Mouse (Mus musculus) small intestine, adult 2 months (tissue): Measurements from ENCODE around the gene Lin28a.
A peak's percentile ranks its signal among the peaks of the same experiment; 100 is the strongest.

Source experiments
- CTCF ChIP-seq: fragments of 200-500 bp; IDR thresholded peaks from 2 replicates; pipeline ENCODE4 v1.5.1; 2012; ENCODE audit warnings: low read depth, mild to moderate bottlenecking, control low read depth, inconsistent platforms, low read length, moderate library complexity, mixed read lengths; ENCODE audit not compliant: insufficient replicate concordance, insufficient read length; ENCODE audit errors: extremely low read depth
- POLR2A ChIP-seq: fragments of 200-500 bp; IDR thresholded peaks from 2 replicates; pipeline ENCODE4 v1.6.1; 2012; ENCODE audit warnings: low read depth, mild to moderate bottlenecking, control low read depth, inconsistent platforms, low read length, moderate library complexity

DNA sequence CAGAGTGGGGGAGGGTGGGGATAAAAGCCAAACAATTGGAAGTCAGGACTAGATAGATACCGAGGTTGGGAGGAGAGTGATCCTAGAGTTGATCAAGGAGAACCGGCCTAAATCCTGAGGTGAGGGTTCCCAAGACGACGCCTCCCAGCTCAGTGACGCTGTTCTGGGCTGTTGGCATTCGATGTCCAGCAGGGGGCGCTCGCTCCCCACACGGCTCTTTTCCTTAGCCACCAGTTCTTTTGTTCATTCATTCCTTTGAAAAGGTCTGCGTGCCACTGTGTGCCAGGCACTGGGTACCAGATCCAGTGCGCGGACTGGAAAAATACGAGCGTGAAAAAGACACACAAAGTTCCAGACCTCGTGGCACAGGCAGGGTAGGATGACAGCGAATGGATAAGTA lies 17.3 kb upstream of the Lin28a start:
- TF ChIP-seq POLR2A, result no peak
- peak; percentile 97 for TF ChIP-seq CTCF
